Mouse (Mus musculus) lung, embryonic 14.5 days (tissue): Measurements from ENCODE around the gene Tmem104. TPM values are rescaled to one million over a fixed set of nuclear protein-coding genes. Genes with fewer than 3 reads are reported as not detected.
A peak's percentile ranks its signal among the peaks of the same experiment; 100 is the strongest.

ENCODE experiments used
- ATAC-seq: fragments of 200-750 bp; cut with Nextera tagmentation; 2 replicates; pipeline ENCODE4 v1.8.0; 2017; ENCODE audit warnings: mild to moderate bottlenecking, moderate TSS enrichment, moderate library complexity; ENCODE audit not compliant: insufficient read depth
- DNase-seq: peaks from one replicate; pipeline ENCODE4 v3.0.0-alpha.2; 2015
- H3K27ac ChIP-seq: fragments of 300-500 bp; sonication (generic); 2 replicates; pipeline ENCODE4 v1.5.1; 2014; ENCODE audit warnings: low read depth, mild to moderate bottlenecking, moderate library complexity
- H3K27me3 ChIP-seq: fragments of 300-500 bp; sonication (generic); 2 replicates; pipeline ENCODE4 v1.6.1; 2014; ENCODE audit warnings: low read length, control low read depth; ENCODE audit not compliant: insufficient read depth
- H3K36me3 ChIP-seq: fragments of 300-500 bp; sonication (generic); 2 replicates; pipeline ENCODE4 v1.6.1; 2014; ENCODE audit warnings: control low read depth; ENCODE audit not compliant: insufficient read depth
- H3K4me1 ChIP-seq: fragments of 300-500 bp; sonication (generic); 2 replicates; pipeline ENCODE4 v1.6.1; 2014; ENCODE audit warnings: antibody characterized with exemption, control low read depth; ENCODE audit not compliant: insufficient read depth
- H3K4me2 ChIP-seq: fragments of 300-500 bp; sonication (generic); 2 replicates; pipeline ENCODE4 v1.6.1; 2014; ENCODE audit warnings: mild to moderate bottlenecking
- H3K4me3 ChIP-seq: fragments of 300-500 bp; sonication (generic); 2 replicates; pipeline ENCODE4 v1.5.1; 2014; ENCODE audit warnings: low read depth, low read length
- H3K9ac ChIP-seq: fragments of 300-500 bp; sonication (generic); 2 replicates; pipeline ENCODE4 v1.6.1; 2014
- H3K9me3 ChIP-seq: fragments of 300-500 bp; sonication (generic); 2 replicates; pipeline ENCODE4 v1.6.1; 2016; ENCODE audit warnings: low read depth, low read length, control low read depth
- CTCF ChIP-seq: IDR thresholded peaks from 2 replicates; pipeline ENCODE4 v1.5.1; 2016; ENCODE audit warnings: antibody characterized with exemption, low read depth
- WGBS: fragments of 180-500 bp; shearing (Covaris S2); extraction: QIAGEN DNeasy Blood & Tissue Kit; methylation state at CpG from one replicate; pipeline ENCODE4 v1.1.7; 2014; 5-methylcytosine and 5-hydroxymethylcytosine counted together
- polyA plus RNA-seq: library from polyadenylated mRNA; unstranded; fragments of >200 nt; fragmentation: Nextera tagmentation; extraction: Ambion mirVana; gene quantifications from 2 replicates; pipeline ENCODE4 v1.2.1, GENCODE M21; 2014

Gene Tmem104
- polyA plus RNA-seq, 1 experiment from 2014 or later = 14.3 TPM

- Histone ChIP-seq H3K36me3 (peaks cover 34% of the 10 kb centered on the region; the same call in 1 of the 2 replicates), H3K4me3 (no peak overlapping the region), H3K9ac (no peak overlapping the region), H3K4me1 (no peaks in the 10 kb centered on the region), H3K27ac (no peak overlapping the region), H3K4me2 (no peak overlapping the region), H3K27me3 (0 out of 2 replicates have a peak, but pooled peaks cover 7% of the 10 kb centered on the region), H3K9me3 (no peaks in the 10 kb centered on the region)
- DNase-seq = no peak
- no peak for TF ChIP-seq CTCF
- ATAC-seq = no peak
- 87% methylated on average over 9 of the region's 9 CpGs for WGBS
These were observed 15.5 kb downstream of the Tmem104 start for GRCm38 (mm10) chr11:115202756-115203155.

GRCm38 (mm10) chr11:115208126-115208525, 20.8 kb downstream of the Tmem104 start:
- Histone ChIP-seq H3K9me3 (no peaks in the 10 kb centered on the region), H3K4me3 (no peak overlapping the region), H3K4me1 (no peaks in the 10 kb centered on the region), H3K4me2 (no peak overlapping the region), H3K27me3 (0 out of 2 replicates have a peak, but pooled peaks cover 7% of the 10 kb centered on the region), H3K27ac (no peak overlapping the region), H3K36me3 (peaks cover 25% of the 10 kb centered on the region; the same call in 1 of the 2 replicates), H3K9ac (no peak overlapping the region)
- ATAC-seq = no peak
- TF ChIP-seq CTCF = no peak
- WGBS = 82% methylated on average over 12 of the region's 12 CpGs
- DNase-seq = no peak

- no peak overlapping the region for H3K9ac ChIP-seq
- H3K36me3 ChIP-seq = peaks cover 25% of the 10 kb centered on the region; the same call in 1 of the 2 replicates
- WGBS = 74% methylated on average over 25 of the region's 25 CpGs
- DNase-seq = no peak
- 0 out of 2 replicates have a peak, but pooled peaks cover 3% of the 10 kb centered on the region for H3K27me3 ChIP-seq
- H3K4me1 ChIP-seq = no peaks in the 10 kb centered on the region
- no peaks in the 10 kb centered on the region for H3K9me3 ChIP-seq
- no peak overlapping the region for H3K4me2 ChIP-seq
- H3K4me3 ChIP-seq = no peak overlapping the region
- no peak for ATAC-seq
- H3K27ac ChIP-seq = no peak overlapping the region
- TF ChIP-seq CTCF = no peak
These were observed 21.8 kb downstream of the Tmem104 start for GRCm38 (mm10) chr11:115208776-115209732.

- Histone ChIP-seq H3K4me2 (no peak overlapping the region), H3K36me3 (peaks cover 24% of the 10 kb centered on the region; the same call in 1 of the 2 replicates), H3K9me3 (no peaks in the 10 kb centered on the region), H3K27me3 (0 out of 2 replicates have a peak, but pooled peaks cover 3% of the 10 kb centered on the region), H3K4me1 (no peaks in the 10 kb centered on the region), H3K27ac (no peak overlapping the region), H3K4me3 (no peak overlapping the region), H3K9ac (no peak overlapping the region)
- no peak for ATAC-seq
- TF ChIP-seq CTCF = no peak
- DNase-seq = no peak
- 75% methylated on average over 7 of the region's 7 CpGs for WGBS
These were observed 22.7 kb downstream of the Tmem104 start for GRCm38 (mm10) chr11:115209958-115210357.

- Histone ChIP-seq H3K4me3 (no peak overlapping the region), H3K9ac (no peak overlapping the region), H3K9me3 (no peaks in the 10 kb centered on the region), H3K27me3 (no peaks in the 10 kb centered on the region), H3K4me2 (no peak overlapping the region), H3K27ac (no peak overlapping the region), H3K4me1 (no peaks in the 10 kb centered on the region), H3K36me3 (0 out of 2 replicates have a peak, but pooled peaks cover 3% of the 10 kb centered on the region)
- no peak for TF ChIP-seq CTCF
- WGBS = 37% methylated on average over 13 of the region's 13 CpGs
- ATAC-seq (no peak), DNase-seq (no peak)
These were observed 24.8 kb downstream of the Tmem104 start for GRCm38 (mm10) chr11:115212116-115212515.

- Histone ChIP-seq H3K36me3 (no peaks in the 10 kb centered on the region), H3K27ac (no peak overlapping the region), H3K9me3 (no peaks in the 10 kb centered on the region), H3K9ac (no peak overlapping the region), H3K4me3 (no peak overlapping the region), H3K4me2 (no peak overlapping the region), H3K4me1 (0 out of 2 replicates have a peak, but pooled peaks cover 5% of the 10 kb centered on the region), H3K27me3 (peaks cover 12% of the 10 kb centered on the region; the same call in 1 of the 2 replicates)
- WGBS = 28% methylated on average over 5 of the region's 5 CpGs
- DNase-seq = no peak
- no peak for TF ChIP-seq CTCF
- peak; percentile 59; the same call in 1 of the 2 replicates for ATAC-seq
These were observed 27.8 kb downstream of the Tmem104 start for GRCm38 (mm10) chr11:115215123-115215522.
